Mouse (Mus musculus) spleen, embryonic (tissue): ENCODE measurements at regions not wholly inside any gene's neighbourhood (a gene's known extent, or its start where the extent isn't known, plus 50 kb on each side); places are given as distances from the start of the nearest gene placed in this dataset.
"Not testable (repeated sequence)": the region's sequence is repeated elsewhere in the genome, so short reads cannot be mapped to it uniquely, and the experiment has no call there.

ENCODE experiments used
- CTCF ChIA-PET: fragments of 350-600 bp; sonication (Branson Sonifier 250); formaldehyde crosslinking; loops from one replicate; lab custom pipeline; 2022; lab: Charles Lee

- CTCF ChIA-PET: not testable (repeated sequence)
Measured at GRCm38 (mm10) chr17:13432256-13432655, 77.9 kb downstream of the Tcp10c start.

- CTCF ChIA-PET: not testable (repeated sequence)
Measured at GRCm38 (mm10) chr17:13434146-13434545, 79.8 kb downstream of the Tcp10c start.

- CTCF ChIA-PET: not testable (repeated sequence)
Measured at GRCm38 (mm10) chr17:13438790-13439189, 84.4 kb downstream of the Tcp10c start.

- CTCF ChIA-PET: not testable (repeated sequence)
Measured at GRCm38 (mm10) chr17:13440708-13441530, 86.5 kb downstream of the Tcp10c start.

GRCm38 (mm10) chr17:13442229-13442628, 87.9 kb downstream of the Tcp10c start:
- CTCF ChIA-PET: not testable (repeated sequence)

GRCm38 (mm10) chr17:13456869-13457600, 102.7 kb downstream of the Tcp10c start:
- CTCF ChIA-PET: not testable (repeated sequence)

GRCm38 (mm10) chr17:13457942-13458341, 103.6 kb downstream of the Tcp10c start:
- CTCF ChIA-PET: not testable (repeated sequence)

- CTCF ChIA-PET: not testable (repeated sequence)
Measured at GRCm38 (mm10) chr17:13458814-13459213, 104.4 kb downstream of the Tcp10c start.

GRCm38 (mm10) chr17:13462663-13463062, 108.3 kb downstream of the Tcp10c start:
- CTCF ChIA-PET: not testable (repeated sequence)

GRCm38 (mm10) chr17:13465822-13466221, 111.5 kb downstream of the Tcp10c start:
- CTCF ChIA-PET: not testable (repeated sequence)

GRCm38 (mm10) chr17:13469867-13470380, 115.6 kb downstream of the Tcp10c start:
- CTCF ChIA-PET: not testable (repeated sequence)

GRCm38 (mm10) chr17:13472460-13473062, 118.2 kb downstream of the Tcp10c start:
- CTCF ChIA-PET: interaction anchor here (2.8 kb wide), 1 partner anchor 358 kb away, joined by 7 read pairs; no protein-coding TSS in a partner anchor

GRCm38 (mm10) chr17:13474310-13475094, 120.1 kb downstream of the Tcp10c start:
- CTCF ChIA-PET: no interaction called here

GRCm38 (mm10) chr17:13478866-13479571, 124.6 kb downstream of the Tcp10c start:
- CTCF ChIA-PET: no interaction called here

- CTCF ChIA-PET: interaction anchor here (0.6 kb wide), 1 partner anchor 665 kb away, joined by 3 read pairs; no protein-coding TSS in a partner anchor
Measured at GRCm38 (mm10) chr17:13479572-13480063, 125.2 kb downstream of the Tcp10c start.

GRCm38 (mm10) chr17:13481445-13482085, 127.2 kb downstream of the Tcp10c start:
- CTCF ChIA-PET: no interaction called here

GRCm38 (mm10) chr17:13482136-13482535, 127.8 kb downstream of the Tcp10c start:
- CTCF ChIA-PET: no interaction called here

- CTCF ChIA-PET: no interaction called here
Measured at GRCm38 (mm10) chr17:13487291-13488215, 133.2 kb downstream of the Tcp10c start.
